Mouse (Mus musculus) kidney, postnatal 0 days (tissue): ENCODE data around the gene Myo1d. TPM values are rescaled to one million over a fixed set of nuclear protein-coding genes. Genes with fewer than 3 reads are reported as not detected.

Source experiments
- ATAC-seq: fragments of 200-750 bp; cut with Nextera tagmentation; replicated peaks from 2 replicates; pipeline ENCODE4 v1.8.0; 2017; ENCODE audit warnings: low read depth, moderate number of reproducible peaks, moderate TSS enrichment, moderate library complexity; ENCODE audit not compliant: low FRiP score
- DNase-seq: peaks from one replicate; pipeline ENCODE4 v3.0.0-alpha.2; 2016; ENCODE audit warnings: low spot score
- H3K27ac ChIP-seq: fragments of 300-500 bp; sonication (generic); 2 replicates; pipeline ENCODE4 v1.5.1; 2014; ENCODE audit warnings: mild to moderate bottlenecking
- H3K27me3 ChIP-seq: fragments of 300-500 bp; sonication (generic); 2 replicates; pipeline ENCODE4 v1.6.1; 2014; ENCODE audit warnings: low read length, mixed read lengths; ENCODE audit not compliant: insufficient read depth
- H3K36me3 ChIP-seq: fragments of 300-500 bp; sonication (generic); 2 replicates; pipeline ENCODE4 v1.6.1; 2014; ENCODE audit warnings: low read length, mixed read lengths; ENCODE audit not compliant: insufficient read depth
- H3K4me1 ChIP-seq: fragments of 300-500 bp; sonication (generic); replicated peaks from 2 replicates; pipeline ENCODE4 v1.6.1; 2014; ENCODE audit warnings: antibody characterized with exemption, low read length, mixed read lengths; ENCODE audit not compliant: insufficient read depth
- H3K4me2 ChIP-seq: fragments of 300-500 bp; sonication (generic); 2 replicates; pipeline ENCODE4 v1.6.1; 2014; ENCODE audit warnings: mild to moderate bottlenecking, low read length, moderate library complexity, mixed read lengths
- H3K4me3 ChIP-seq: fragments of 300-500 bp; sonication (generic); replicated peaks from 2 replicates; pipeline ENCODE4 v1.5.1; 2014; ENCODE audit warnings: low read depth, low read length
- H3K9ac ChIP-seq: fragments of 300-500 bp; sonication (generic); 2 replicates; pipeline ENCODE4 v1.6.1; 2014; ENCODE audit warnings: low read depth, low read length
- H3K9me3 ChIP-seq: fragments of 300-500 bp; sonication (generic); replicated peaks from 2 replicates; pipeline ENCODE4 v1.6.1; 2016; ENCODE audit warnings: low read length, inconsistent platforms, mixed read lengths
- CTCF ChIP-seq: IDR thresholded peaks from 2 replicates; pipeline ENCODE4 v1.5.1; 2016; ENCODE audit warnings: antibody characterized with exemption, low read depth, mild to moderate bottlenecking, moderate library complexity
- WGBS: fragments of 180-500 bp; shearing (Covaris S2); extraction: QIAGEN DNeasy Blood & Tissue Kit; methylation state at CpG from one replicate; pipeline ENCODE4 v1.1.7; 2014; 5-methylcytosine and 5-hydroxymethylcytosine counted together
- polyA plus RNA-seq: library from polyadenylated mRNA; unstranded; fragments of >200 nt; fragmentation: Nextera tagmentation; extraction: Ambion mirVana; gene quantifications from 2 replicates; pipeline ENCODE4 v1.2.1, GENCODE M21; 2015

Myo1d gene
- polyA plus RNA-seq, 1 experiment from 2014 or later: 15.7 TPM

DNA sequence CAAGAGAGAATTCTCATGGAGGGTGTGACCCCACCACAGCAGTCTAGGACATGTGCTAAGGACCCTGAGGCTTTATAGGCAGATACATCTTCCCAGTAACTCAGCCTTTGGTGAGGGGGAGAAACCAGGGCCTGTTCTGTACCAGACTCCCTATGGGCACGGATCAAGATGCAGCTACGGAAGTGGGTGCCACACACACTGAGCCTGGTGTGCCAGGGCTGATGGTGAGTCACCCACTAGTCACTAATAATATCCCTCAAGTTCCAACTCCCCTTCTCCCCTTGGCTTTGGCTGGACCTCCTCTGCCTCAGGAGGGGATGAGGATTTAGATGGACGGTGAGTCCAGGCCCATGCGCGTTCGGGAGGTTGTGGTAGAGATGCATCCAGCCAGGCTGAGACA is 283.9 kb downstream of the Myo1d start:
- H3K9ac ChIP-seq: no peak overlapping the region
- ATAC-seq (no peak), DNase-seq (no peak)
- H3K27ac ChIP-seq: no peak overlapping the region
- no peak for TF ChIP-seq CTCF
- H3K36me3 ChIP-seq: no peaks in the 10 kb centered on the region
- H3K4me2 ChIP-seq: no peak overlapping the region
- no peaks in the 10 kb centered on the region for H3K27me3 ChIP-seq
- H3K9me3 ChIP-seq: no peaks in the 10 kb centered on the region
- H3K4me3 ChIP-seq: no peak overlapping the region
- H3K4me1 ChIP-seq: no peaks in the 10 kb centered on the region
- 91% methylated on average over 6 of the region's 6 CpGs for WGBS

- H3K4me3 ChIP-seq: no peak overlapping the region
- H3K4me1 ChIP-seq: 0 out of 2 replicates have a peak, but pooled peaks cover 2% of the 10 kb centered on the region
- no peak overlapping the region for H3K4me2 ChIP-seq
- H3K27me3 ChIP-seq: no peaks in the 10 kb centered on the region
- H3K9me3 ChIP-seq: no peaks in the 10 kb centered on the region
- WGBS: 77% methylated on average over 9 of the region's 9 CpGs
- TF ChIP-seq CTCF: no peak
- H3K27ac ChIP-seq: no peak overlapping the region
- DNase-seq: no peak
- no peak overlapping the region for H3K9ac ChIP-seq
- H3K36me3 ChIP-seq: no peaks in the 10 kb centered on the region
- no peak for ATAC-seq
Measured at GRCm38 (mm10) chr11:80494852-80495251, 285.0 kb downstream of the Myo1d start.

- 94% methylated on average over 5 of the region's 5 CpGs for WGBS
- H3K4me2 ChIP-seq: no peak overlapping the region
- ATAC-seq: no peak
- TF ChIP-seq CTCF: no peak
- H3K4me1 ChIP-seq: peaks cover 14% of the 10 kb centered on the region; the same call in 1 of the 2 replicates
- no peak overlapping the region for H3K9ac ChIP-seq
- no peak overlapping the region for H3K27ac ChIP-seq
- no peaks in the 10 kb centered on the region for H3K27me3 ChIP-seq
- no peaks in the 10 kb centered on the region for H3K9me3 ChIP-seq
- no peak overlapping the region for H3K4me3 ChIP-seq
- no peak for DNase-seq
- H3K36me3 ChIP-seq: no peaks in the 10 kb centered on the region
Measured at GRCm38 (mm10) chr11:80493186-80493585, 286.6 kb downstream of the Myo1d start.

- no peak for TF ChIP-seq CTCF
- no peaks in the 10 kb centered on the region for H3K9me3 ChIP-seq
- H3K4me2 ChIP-seq: no peak overlapping the region
- H3K9ac ChIP-seq: no peak overlapping the region
- H3K27me3 ChIP-seq: no peaks in the 10 kb centered on the region
- ATAC-seq: no peak; the same call in 1 of the 2 replicates
- H3K4me3 ChIP-seq: no peak overlapping the region
- H3K27ac ChIP-seq: no peak overlapping the region
- H3K36me3 ChIP-seq: no peaks in the 10 kb centered on the region
- peaks cover 14% of the 10 kb centered on the region; the same call in 1 of the 2 replicates for H3K4me1 ChIP-seq
- no peak for DNase-seq
- WGBS: 58% methylated on average over 10 of the region's 10 CpGs
Measured at GRCm38 (mm10) chr11:80490831-80491230, 289.0 kb downstream of the Myo1d start.

GRCm38 (mm10) chr11:80489882-80490196 is 290.0 kb downstream of the Myo1d start:
- H3K9ac ChIP-seq: no peak overlapping the region
- TF ChIP-seq CTCF: no peak
- WGBS: 31% methylated on average over 5 of the region's 5 CpGs
- ATAC-seq (no peak), DNase-seq (no peak)
- no peak overlapping the region for H3K4me2 ChIP-seq
- peaks cover 14% of the 10 kb centered on the region; the same call in 1 of the 2 replicates for H3K4me1 ChIP-seq
- H3K9me3 ChIP-seq: no peaks in the 10 kb centered on the region
- H3K27ac ChIP-seq: no peak overlapping the region
- H3K36me3 ChIP-seq: no peaks in the 10 kb centered on the region
- no peak overlapping the region for H3K4me3 ChIP-seq
- no peaks in the 10 kb centered on the region for H3K27me3 ChIP-seq

GRCm38 (mm10) chr11:80489172-80489881 is 290.5 kb downstream of the Myo1d start:
- DNase-seq (peak; percentile 57), ATAC-seq (no peak)
- H3K4me2 ChIP-seq: no peak overlapping the region
- no peaks in the 10 kb centered on the region for H3K9me3 ChIP-seq
- no peak for TF ChIP-seq CTCF
- WGBS: 27% methylated on average over 12 of the region's 12 CpGs
- no peak overlapping the region for H3K27ac ChIP-seq
- H3K4me3 ChIP-seq: no peak overlapping the region
- no peaks in the 10 kb centered on the region for H3K27me3 ChIP-seq
- peaks cover 14% of the 10 kb centered on the region; the same call in 1 of the 2 replicates for H3K4me1 ChIP-seq
- H3K36me3 ChIP-seq: no peaks in the 10 kb centered on the region
- no peak overlapping the region for H3K9ac ChIP-seq
